Mouse (Mus musculus) lung, adult 2 months (tissue): ENCODE measurements around the gene Gpr68.

Experiments used
- CTCF ChIP-seq: fragments of 200-500 bp; IDR thresholded peaks from 2 replicates; pipeline ENCODE4 v1.5.1; 2011; ENCODE audit warnings: mild to moderate bottlenecking, low read length, control low read depth; ENCODE audit not compliant: insufficient read depth
- POLR2A ChIP-seq: fragments of 200-500 bp; IDR thresholded peaks from 2 replicates; pipeline ENCODE4 v1.6.1; 2011; ENCODE audit warnings: low read depth, mild to moderate bottlenecking, control low read depth, low read length, borderline replicate concordance; ENCODE audit errors: extremely low read depth

- no peak for TF ChIP-seq CTCF
- TF ChIP-seq POLR2A = no peak
Measured at GRCm38 (mm10) chr12:100934796-100935195, 26.8 kb upstream of the Gpr68 start.
